Mouse (Mus musculus) embryonic facial prominence, embryonic 13.5 days (tissue): ENCODE results near the gene Cd300lg. TPM values are rescaled to one million over a fixed set of nuclear protein-coding genes. Genes with fewer than 3 reads are reported as not detected.

Experiments used
- ATAC-seq: fragments of 200-750 bp; cut with Nextera tagmentation; 2 replicates; pipeline ENCODE4 v1.8.0; 2017; ENCODE audit warnings: low read depth; ENCODE audit not compliant: insufficient number of reproducible peaks, insufficient read depth, low FRiP score, low TSS enrichment
- H3K27ac ChIP-seq: fragments of 300-500 bp; sonication (generic); 2 replicates; pipeline ENCODE4 v1.5.1; 2015; ENCODE audit warnings: moderate library complexity, mild to moderate bottlenecking, inconsistent platforms
- H3K27me3 ChIP-seq: fragments of 300-500 bp; sonication (generic); 2 replicates; pipeline ENCODE4 v1.6.1; 2015; ENCODE audit warnings: mild to moderate bottlenecking, inconsistent platforms
- H3K36me3 ChIP-seq: fragments of 300-500 bp; sonication (generic); 2 replicates; pipeline ENCODE4 v1.6.1; 2015; ENCODE audit warnings: mild to moderate bottlenecking, inconsistent platforms
- H3K4me1 ChIP-seq: fragments of 300-500 bp; sonication (generic); 2 replicates; pipeline ENCODE4 v1.6.1; 2015; ENCODE audit warnings: inconsistent platforms
- H3K4me2 ChIP-seq: fragments of 300-500 bp; sonication (generic); 2 replicates; pipeline ENCODE4 v1.6.1; 2015; ENCODE audit warnings: moderate library complexity, mild to moderate bottlenecking, inconsistent platforms
- H3K4me3 ChIP-seq: fragments of 300-500 bp; sonication (generic); 2 replicates; pipeline ENCODE4 v1.5.1; 2015; ENCODE audit warnings: mild to moderate bottlenecking, inconsistent platforms
- H3K9ac ChIP-seq: fragments of 300-500 bp; sonication (generic); 2 replicates; pipeline ENCODE4 v1.6.1; 2015; ENCODE audit warnings: mild to moderate bottlenecking, inconsistent platforms
- H3K9me3 ChIP-seq: fragments of 300-500 bp; sonication (generic); 2 replicates; pipeline ENCODE4 v1.6.1; 2016; ENCODE audit warnings: inconsistent platforms
- WGBS: fragments of 180-500 bp; shearing (Covaris S2); methylation state at CpG from one replicate; pipeline ENCODE4 v1.1.7; 2015; ENCODE audit warnings: mixed read lengths; 5-methylcytosine and 5-hydroxymethylcytosine counted together
- polyA plus RNA-seq: library from polyadenylated mRNA; unstranded; fragments of >200 nt; fragmentation: Nextera tagmentation; extraction: Ambion mirVana; gene quantifications from 2 replicates; pipeline ENCODE4 v1.2.1, GENCODE M21; 2015

Gene Cd300lg
- polyA plus RNA-seq, 1 experiment from 2014 or later, result 0.45 TPM

GRCm38 (mm10) chr11:102051954-102052353, 10.6 kb downstream of the Cd300lg start:
- H3K27ac ChIP-seq, result no peak overlapping the region; the same call in 1 of the 2 replicates
- no peak overlapping the region for H3K4me3 ChIP-seq
- 50% methylated on average over 4 of the region's 4 CpGs for WGBS
- peaks cover 4% of the 10 kb centered on the region; the same call in 1 of the 2 replicates for H3K27me3 ChIP-seq
- H3K36me3 ChIP-seq, result no peaks in the 10 kb centered on the region
- H3K9ac ChIP-seq, result no peak overlapping the region
- no peaks in the 10 kb centered on the region for H3K9me3 ChIP-seq
- no peak overlapping the region for H3K4me2 ChIP-seq
- no peaks in the 10 kb centered on the region for H3K4me1 ChIP-seq
- no peak for ATAC-seq

GRCm38 (mm10) chr11:102052697-102053096, 11.4 kb downstream of the Cd300lg start:
- H3K27ac ChIP-seq, result no peak overlapping the region
- H3K4me3 ChIP-seq, result no peak overlapping the region
- H3K9ac ChIP-seq, result no peak overlapping the region
- no peaks in the 10 kb centered on the region for H3K36me3 ChIP-seq
- no peaks in the 10 kb centered on the region for H3K9me3 ChIP-seq
- no peak overlapping the region for H3K4me2 ChIP-seq
- peaks cover 4% of the 10 kb centered on the region; the same call in 1 of the 2 replicates for H3K27me3 ChIP-seq
- 77% methylated on average over 12 of the region's 12 CpGs for WGBS
- no peak for ATAC-seq
- H3K4me1 ChIP-seq, result no peaks in the 10 kb centered on the region

- H3K4me1 ChIP-seq, result no peaks in the 10 kb centered on the region
- no peak overlapping the region for H3K4me3 ChIP-seq
- H3K4me2 ChIP-seq, result no peak overlapping the region
- 0 out of 2 replicates have a peak, but pooled peaks cover under 1% of the 10 kb centered on the region for H3K36me3 ChIP-seq
- no peaks in the 10 kb centered on the region for H3K9me3 ChIP-seq
- H3K9ac ChIP-seq, result no peak overlapping the region
- peaks cover 4% of the 10 kb centered on the region; the same call in 1 of the 2 replicates for H3K27me3 ChIP-seq
- WGBS, result 71% methylated on average over 7 of the region's 7 CpGs
- no peak for ATAC-seq
- H3K27ac ChIP-seq, result no peak overlapping the region
Measured at GRCm38 (mm10) chr11:102053183-102053582, 11.9 kb downstream of the Cd300lg start.

- no peak overlapping the region for H3K27ac ChIP-seq
- H3K4me2 ChIP-seq, result no peak overlapping the region
- H3K36me3 ChIP-seq, result peaks cover 7% of the 10 kb centered on the region
- no peaks in the 10 kb centered on the region for H3K9me3 ChIP-seq
- H3K4me3 ChIP-seq, result no peak overlapping the region
- H3K9ac ChIP-seq, result no peak overlapping the region
- no peak for ATAC-seq
- 28% methylated on average over 9 of the region's 9 CpGs for WGBS
- peaks cover 4% of the 10 kb centered on the region; the same call in 1 of the 2 replicates for H3K27me3 ChIP-seq
- no peaks in the 10 kb centered on the region for H3K4me1 ChIP-seq
Measured at GRCm38 (mm10) chr11:102053847-102054246, 12.5 kb downstream of the Cd300lg start.

- peaks cover 3% of the 10 kb centered on the region; the same call in 1 of the 2 replicates for H3K4me1 ChIP-seq
- H3K4me3 ChIP-seq, result peak overlapping the region; percentile 42
- H3K27ac ChIP-seq, result no peak overlapping the region
- peaks cover 19% of the 10 kb centered on the region for H3K27me3 ChIP-seq
- WGBS, result 5% methylated on average over 23 of the region's 23 CpGs
- ATAC-seq, result peak; percentile 49; the same call in 1 of the 2 replicates
- peak overlapping the region; percentile 61 for H3K9ac ChIP-seq
- peak overlapping the region; percentile 88 for H3K4me2 ChIP-seq
- no peaks in the 10 kb centered on the region for H3K9me3 ChIP-seq
- H3K36me3 ChIP-seq, result peaks cover 31% of the 10 kb centered on the region
Measured at GRCm38 (mm10) chr11:102061236-102061940, 20.1 kb downstream of the Cd300lg start.

GRCm38 (mm10) chr11:102061941-102062473, 20.7 kb downstream of the Cd300lg start:
- Histone ChIP-seq H3K4me1 (peaks cover 3% of the 10 kb centered on the region; the same call in 1 of the 2 replicates), H3K27ac (no peak overlapping the region), H3K9ac (no peak overlapping the region), H3K9me3 (no peaks in the 10 kb centered on the region), H3K36me3 (peaks cover 31% of the 10 kb centered on the region), H3K27me3 (peaks cover 19% of the 10 kb centered on the region), H3K4me2 (peak overlapping the region; percentile 88), H3K4me3 (no peak overlapping the region)
- no peak for ATAC-seq
- whole genome bisulfite sequencing, result 29% methylated on average over 16 of the region's 16 CpGs

GRCm38 (mm10) chr11:102063076-102063475, 21.8 kb downstream of the Cd300lg start:
- 80% methylated on average over 13 of the region's 13 CpGs for whole genome bisulfite sequencing
- peaks cover 3% of the 10 kb centered on the region; the same call in 1 of the 2 replicates for H3K4me1 ChIP-seq
- H3K9me3 ChIP-seq, result no peaks in the 10 kb centered on the region
- no peak overlapping the region for H3K4me2 ChIP-seq
- H3K9ac ChIP-seq, result no peak overlapping the region
- H3K36me3 ChIP-seq, result peaks cover 31% of the 10 kb centered on the region
- no peak overlapping the region for H3K4me3 ChIP-seq
- no peak overlapping the region for H3K27ac ChIP-seq
- peaks cover 19% of the 10 kb centered on the region for H3K27me3 ChIP-seq
- no peak for ATAC-seq

GRCm38 (mm10) chr11:102068969-102069368, 27.7 kb downstream of the Cd300lg start:
- Histone ChIP-seq H3K27ac (no peak overlapping the region), H3K27me3 (peaks cover 4% of the 10 kb centered on the region), H3K36me3 (no peaks in the 10 kb centered on the region), H3K4me1 (peaks cover 18% of the 10 kb centered on the region), H3K4me2 (no peak overlapping the region), H3K9ac (no peak overlapping the region), H3K4me3 (no peak overlapping the region), H3K9me3 (no peaks in the 10 kb centered on the region)
- no peak for ATAC-seq
- 39% methylated on average over 2 of the region's 2 CpGs for WGBS

GRCm38 (mm10) chr11:102069633-102070032, 28.3 kb downstream of the Cd300lg start:
- no peak overlapping the region for H3K27ac ChIP-seq
- peaks cover 4% of the 10 kb centered on the region for H3K27me3 ChIP-seq
- H3K4me1 ChIP-seq, result peaks cover 18% of the 10 kb centered on the region
- no peak overlapping the region for H3K9ac ChIP-seq
- 38% methylated on average over 11 of the region's 11 CpGs for WGBS
- H3K4me3 ChIP-seq, result no peak overlapping the region
- no peak overlapping the region for H3K4me2 ChIP-seq
- H3K36me3 ChIP-seq, result no peaks in the 10 kb centered on the region
- no peak for ATAC-seq
- no peaks in the 10 kb centered on the region for H3K9me3 ChIP-seq

GRCm38 (mm10) chr11:102070426-102070825, 29.1 kb downstream of the Cd300lg start:
- H3K4me2 ChIP-seq, result peak overlapping the region; percentile 40
- no peaks in the 10 kb centered on the region for H3K9me3 ChIP-seq
- peaks cover 18% of the 10 kb centered on the region for H3K4me1 ChIP-seq
- no peak overlapping the region for H3K9ac ChIP-seq
- WGBS, result 1% methylated on average over 13 of the region's 13 CpGs
- H3K4me3 ChIP-seq, result no peak overlapping the region
- H3K27me3 ChIP-seq, result peaks cover 4% of the 10 kb centered on the region
- no peaks in the 10 kb centered on the region for H3K36me3 ChIP-seq
- H3K27ac ChIP-seq, result no peak overlapping the region
- ATAC-seq, result no peak

- WGBS, result 76% methylated on average over 5 of the region's 5 CpGs
Measured at GRCm38 (mm10) chr11:102072729-102073128, 31.4 kb downstream of the Cd300lg start.

GRCm38 (mm10) chr11:102073722-102074121, 32.4 kb downstream of the Cd300lg start:
- WGBS, result 69% methylated on average over 14 of the region's 14 CpGs
- Histone ChIP-seq H3K4me2 (no peak overlapping the region), H3K9me3 (no peaks in the 10 kb centered on the region), H3K36me3 (peaks cover 10% of the 10 kb centered on the region; the same call in 1 of the 2 replicates), H3K9ac (no peak overlapping the region), H3K4me1 (peaks cover 14% of the 10 kb centered on the region; the same call in 1 of the 2 replicates), H3K27ac (no peak overlapping the region), H3K27me3 (peaks cover 4% of the 10 kb centered on the region), H3K4me3 (no peak overlapping the region)
- no peak for ATAC-seq

More at GRCm38 (mm10) chr11:102072729-102073128, 31.4 kb downstream of the Cd300lg start:
- Histone ChIP-seq H3K9me3 (no peaks in the 10 kb centered on the region), H3K4me3 (no peak overlapping the region), H3K27me3 (peaks cover 4% of the 10 kb centered on the region), H3K4me1 (peaks cover 18% of the 10 kb centered on the region), H3K4me2 (no peak overlapping the region), H3K27ac (no peak overlapping the region), H3K36me3 (0 out of 2 replicates have a peak, but pooled peaks cover 4% of the 10 kb centered on the region), H3K9ac (no peak overlapping the region)
- no peak for ATAC-seq
